Mouse (Mus musculus): Measurements from ENCODE around the gene Ghrhr. TPM values are rescaled to one million over a fixed set of nuclear protein-coding genes. Genes with fewer than 3 reads are reported as not detected.

Gene Ghrhr
- polyA plus RNA-seq, 1 experiment from 2014 or later: not detected

- ATAC-seq (ENCODE audit: insufficient number of reproducible peaks, insufficient read depth, low FRiP score, low TSS enrichment): no peak
- 19% methylated on average over 1 of the region's 1 CpGs for WGBS
Observed at GRCm38 (mm10) chr6:55383897-55384296, 7.8 kb downstream of the Ghrhr start.

DNA sequence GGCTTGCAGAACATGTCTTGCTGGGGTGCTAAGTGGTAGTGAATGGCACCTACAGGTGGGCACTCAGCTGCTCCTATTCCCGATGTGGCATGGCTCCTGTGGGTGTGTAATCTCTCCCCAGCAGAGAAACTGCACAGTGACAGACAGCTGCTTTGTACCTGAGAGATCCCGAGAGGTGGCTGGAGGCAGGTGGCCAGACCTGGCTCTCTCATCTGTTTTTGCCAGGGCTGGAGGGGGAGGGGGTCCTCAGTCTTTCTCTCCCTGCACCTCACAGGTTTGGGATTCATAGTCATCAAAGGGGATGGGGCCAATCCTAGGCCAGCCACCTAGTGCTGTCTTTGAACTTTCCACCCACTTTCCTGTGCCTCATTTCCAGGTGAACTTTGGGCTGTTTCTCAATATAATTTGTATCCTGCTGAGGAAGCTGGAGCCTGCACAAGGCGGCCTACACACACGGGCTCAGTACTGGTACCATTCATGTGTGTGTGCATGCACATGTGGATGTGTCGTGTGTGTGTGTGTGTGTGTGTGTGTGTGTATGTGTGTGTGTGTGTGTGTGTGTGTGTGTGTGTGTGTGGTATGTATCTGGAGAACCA is 8.4 kb downstream of the Ghrhr start:
- no peaks in the 10 kb centered on the region for H3K36me3 ChIP-seq
- H3K4me1 ChIP-seq: no peaks in the 10 kb centered on the region
- no peak for ATAC-seq (ENCODE audit: insufficient number of reproducible peaks, insufficient read depth, low FRiP score, low TSS enrichment)
- no peak overlapping the region for H3K4me2 ChIP-seq (replicated peaks)
- H3K9ac ChIP-seq: no peak overlapping the region
- 0 out of 2 replicates have a peak, but pooled peaks cover 2% of the 10 kb centered on the region for H3K27me3 ChIP-seq
- no peak overlapping the region for H3K4me3 ChIP-seq
- H3K9me3 ChIP-seq: no peaks in the 10 kb centered on the region
- H3K27ac ChIP-seq: no peak overlapping the region
- WGBS: 64% methylated on average over 5 of the region's 5 CpGs

More at GRCm38 (mm10) chr6:55383897-55384296, 7.8 kb downstream of the Ghrhr start:
- Histone ChIP-seq H3K4me3 (no peak overlapping the region), H3K36me3 (no peaks in the 10 kb centered on the region), H3K9ac (no peak overlapping the region), H3K9me3 (no peaks in the 10 kb centered on the region), H3K27me3 (0 out of 2 replicates have a peak, but pooled peaks cover 2% of the 10 kb centered on the region), H3K4me1 (no peaks in the 10 kb centered on the region), H3K4me2 (replicated peaks) (no peak overlapping the region), H3K27ac (no peak overlapping the region)

- H3K36me3 ChIP-seq: no peaks in the 10 kb centered on the region
- H3K9me3 ChIP-seq: no peaks in the 10 kb centered on the region
- H3K4me1 ChIP-seq: no peaks in the 10 kb centered on the region
- H3K4me2 ChIP-seq (replicated peaks): no peak overlapping the region
- WGBS: 52% methylated on average over 12 of the region's 12 CpGs
- no peak for ATAC-seq (ENCODE audit: insufficient number of reproducible peaks, insufficient read depth, low FRiP score, low TSS enrichment)
- no peak overlapping the region for H3K4me3 ChIP-seq
- H3K27ac ChIP-seq: no peak overlapping the region
- no peaks in the 10 kb centered on the region for H3K27me3 ChIP-seq
- H3K9ac ChIP-seq: no peak overlapping the region
Observed at GRCm38 (mm10) chr6:55388546-55389169, 12.6 kb downstream of the Ghrhr start.

DNA sequence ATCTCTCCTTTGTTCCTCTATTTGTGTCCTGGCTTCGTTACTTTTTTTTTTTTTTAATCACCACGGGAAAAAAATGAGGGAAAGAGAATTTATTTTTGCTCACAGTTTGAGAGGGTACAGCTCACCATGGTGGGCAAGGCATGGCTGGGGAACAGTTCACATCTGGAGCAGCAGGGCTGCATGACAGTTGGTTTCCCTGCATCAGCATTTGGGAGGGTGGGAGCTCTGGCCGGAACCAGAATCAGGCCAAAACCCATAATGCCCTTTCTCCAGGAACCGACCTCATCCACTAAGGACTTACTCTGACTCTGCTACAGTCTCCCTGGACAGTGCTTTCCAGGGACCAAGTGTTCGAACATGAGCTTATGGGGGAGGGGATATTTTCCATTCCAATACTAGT is 13.2 kb downstream of the Ghrhr start:
- Histone ChIP-seq H3K27ac (no peak overlapping the region), H3K27me3 (no peaks in the 10 kb centered on the region), H3K4me1 (no peaks in the 10 kb centered on the region), H3K4me3 (no peak overlapping the region), H3K9ac (no peak overlapping the region), H3K4me2 (replicated peaks) (no peak overlapping the region), H3K9me3 (no peaks in the 10 kb centered on the region), H3K36me3 (no peaks in the 10 kb centered on the region)
- 72% methylated on average over 5 of the region's 5 CpGs for WGBS
- ATAC-seq (ENCODE audit: insufficient number of reproducible peaks, insufficient read depth, low FRiP score, low TSS enrichment): no peak

- Histone ChIP-seq H3K4me2 (replicated peaks) (no peak overlapping the region), H3K4me3 (no peak overlapping the region), H3K27ac (no peak overlapping the region), H3K4me1 (peaks cover 11% of the 10 kb centered on the region; the same call in 1 of the 2 replicates), H3K27me3 (no peaks in the 10 kb centered on the region), H3K9me3 (no peaks in the 10 kb centered on the region), H3K36me3 (no peaks in the 10 kb centered on the region), H3K9ac (no peak overlapping the region)
- 73% methylated on average over 4 of the region's 4 CpGs for WGBS
- no peak for ATAC-seq (ENCODE audit: insufficient number of reproducible peaks, insufficient read depth, low FRiP score, low TSS enrichment)
Observed at GRCm38 (mm10) chr6:55391814-55392213, 15.7 kb downstream of the Ghrhr start.

GRCm38 (mm10) chr6:55392453-55392852 is 16.4 kb downstream of the Ghrhr start:
- Histone ChIP-seq H3K4me3 (no peak overlapping the region), H3K36me3 (no peaks in the 10 kb centered on the region), H3K9ac (no peak overlapping the region), H3K4me2 (replicated peaks) (no peak overlapping the region), H3K27me3 (no peaks in the 10 kb centered on the region), H3K27ac (no peak overlapping the region), H3K4me1 (peaks cover 13% of the 10 kb centered on the region; the same call in 1 of the 2 replicates), H3K9me3 (no peaks in the 10 kb centered on the region)
- 13% methylated on average over 4 of the region's 4 CpGs for WGBS
- ATAC-seq (ENCODE audit: insufficient number of reproducible peaks, insufficient read depth, low FRiP score, low TSS enrichment): peak; percentile 61; the same call in 1 of the 2 replicates

DNA sequence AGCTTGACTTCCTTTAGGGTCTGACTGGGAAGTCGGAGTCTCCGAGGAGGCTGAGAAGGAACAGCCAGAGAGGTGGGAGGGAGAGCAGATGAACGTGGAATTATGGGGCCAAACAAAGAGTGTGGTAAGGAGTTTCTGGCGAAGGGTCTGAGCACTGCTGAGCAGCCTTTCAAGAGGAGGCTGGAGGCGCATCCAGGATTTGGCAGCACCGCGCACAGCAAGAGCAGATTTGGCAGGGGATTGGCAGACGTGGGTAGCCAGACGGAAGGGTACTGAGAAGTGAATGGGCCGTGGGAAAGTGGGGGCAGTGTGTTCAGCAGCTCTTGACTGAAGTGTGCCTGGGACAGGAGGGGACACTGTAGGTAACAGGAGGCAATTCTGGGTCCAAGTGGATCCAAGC is 18.8 kb downstream of the Ghrhr start:
- no peak overlapping the region for H3K4me3 ChIP-seq
- no peaks in the 10 kb centered on the region for H3K27me3 ChIP-seq
- no peak overlapping the region for H3K9ac ChIP-seq
- H3K9me3 ChIP-seq: no peaks in the 10 kb centered on the region
- no peak overlapping the region for H3K4me2 ChIP-seq (replicated peaks)
- H3K36me3 ChIP-seq: no peaks in the 10 kb centered on the region
- H3K27ac ChIP-seq: no peak overlapping the region
- peaks cover 13% of the 10 kb centered on the region; the same call in 1 of the 2 replicates for H3K4me1 ChIP-seq
- ATAC-seq (ENCODE audit: insufficient number of reproducible peaks, insufficient read depth, low FRiP score, low TSS enrichment): no peak
- WGBS: 81% methylated on average over 10 of the region's 10 CpGs

- no peak for ATAC-seq (ENCODE audit: insufficient number of reproducible peaks, insufficient read depth, low FRiP score, low TSS enrichment)
- H3K36me3 ChIP-seq: no peaks in the 10 kb centered on the region
- no peak overlapping the region for H3K27ac ChIP-seq
- H3K9ac ChIP-seq: no peak overlapping the region
- no peak overlapping the region for H3K4me3 ChIP-seq
- 22% methylated on average over 3 of the region's 3 CpGs for WGBS
- H3K9me3 ChIP-seq: no peaks in the 10 kb centered on the region
- H3K4me1 ChIP-seq: peaks cover 13% of the 10 kb centered on the region; the same call in 1 of the 2 replicates
- no peak overlapping the region for H3K4me2 ChIP-seq (replicated peaks)
- peaks cover 3% of the 10 kb centered on the region; the same call in 1 of the 2 replicates for H3K27me3 ChIP-seq
Observed at GRCm38 (mm10) chr6:55396176-55396575, 20.1 kb downstream of the Ghrhr start.

DNA sequence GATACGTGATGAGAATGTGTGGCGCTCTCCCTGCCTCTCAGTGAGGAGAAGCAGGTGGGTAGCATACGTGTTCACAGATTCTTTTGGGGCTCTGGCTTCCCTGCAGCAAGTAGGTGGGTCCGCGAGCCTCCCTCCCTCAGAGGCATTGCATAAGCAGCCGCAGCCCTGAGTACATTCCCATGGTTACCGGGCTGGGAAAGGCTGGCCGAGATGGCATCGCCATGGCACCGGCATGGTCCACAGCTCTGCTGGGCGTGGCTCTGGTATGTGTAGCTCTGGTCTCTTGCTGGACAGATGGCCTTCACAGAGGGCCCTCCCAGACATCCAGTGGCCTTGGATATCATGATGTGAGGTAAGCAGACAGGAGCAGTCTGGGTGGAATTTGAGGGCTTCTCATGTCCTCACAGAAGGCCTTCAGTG is 20.5 kb downstream of the Ghrhr start:
- Histone ChIP-seq H3K27ac (no peak overlapping the region), H3K4me1 (peaks cover 13% of the 10 kb centered on the region; the same call in 1 of the 2 replicates), H3K36me3 (no peaks in the 10 kb centered on the region), H3K9me3 (no peaks in the 10 kb centered on the region), H3K4me2 (replicated peaks) (no peak overlapping the region), H3K27me3 (peaks cover 3% of the 10 kb centered on the region; the same call in 1 of the 2 replicates), H3K4me3 (no peak overlapping the region), H3K9ac (no peak overlapping the region)
- 69% methylated on average over 11 of the region's 11 CpGs for WGBS
- no peak for ATAC-seq (ENCODE audit: insufficient number of reproducible peaks, insufficient read depth, low FRiP score, low TSS enrichment)

- Histone ChIP-seq H3K27me3 (peaks cover 3% of the 10 kb centered on the region; the same call in 1 of the 2 replicates), H3K4me1 (peaks cover 13% of the 10 kb centered on the region; the same call in 1 of the 2 replicates), H3K36me3 (no peaks in the 10 kb centered on the region), H3K9ac (no peak overlapping the region), H3K4me2 (replicated peaks) (no peak overlapping the region), H3K4me3 (no peak overlapping the region), H3K9me3 (no peaks in the 10 kb centered on the region), H3K27ac (no peak overlapping the region)
- 69% methylated on average over 9 of the region's 9 CpGs for WGBS
- ATAC-seq (ENCODE audit: insufficient number of reproducible peaks, insufficient read depth, low FRiP score, low TSS enrichment): no peak; the same call in 1 of the 2 replicates
Observed at GRCm38 (mm10) chr6:55398869-55399628, 23.0 kb downstream of the Ghrhr start.

GRCm38 (mm10) chr6:55399910-55400309 is 23.8 kb downstream of the Ghrhr start:
- Histone ChIP-seq H3K4me2 (replicated peaks) (no peak overlapping the region), H3K4me1 (peaks cover 13% of the 10 kb centered on the region; the same call in 1 of the 2 replicates), H3K9ac (no peak overlapping the region), H3K9me3 (no peaks in the 10 kb centered on the region), H3K27me3 (peaks cover 3% of the 10 kb centered on the region; the same call in 1 of the 2 replicates), H3K4me3 (no peak overlapping the region), H3K36me3 (no peaks in the 10 kb centered on the region), H3K27ac (no peak overlapping the region)
- no peak for ATAC-seq (ENCODE audit: insufficient number of reproducible peaks, insufficient read depth, low FRiP score, low TSS enrichment)
- WGBS: 77% methylated on average over 5 of the region's 5 CpGs

Data from embryonic facial prominence, embryonic 12.5 days (tissue).